Mouse (Mus musculus) erythroblast, embryonic 14.5 days (primary cell): ENCODE data around the gene Kcnj15.

ENCODE experiments used
- GATA1 ChIP-seq: IDR thresholded peaks from 2 replicates; pipeline ENCODE4 v1.6.1; 2012; ENCODE audit warnings: low read length, inconsistent platforms, mixed read lengths
- TAL1 ChIP-seq: IDR thresholded peaks from 3 replicates; pipeline ENCODE4 v1.6.1; 2012; ENCODE audit warnings: low read length, inconsistent platforms, mixed read lengths

DNA sequence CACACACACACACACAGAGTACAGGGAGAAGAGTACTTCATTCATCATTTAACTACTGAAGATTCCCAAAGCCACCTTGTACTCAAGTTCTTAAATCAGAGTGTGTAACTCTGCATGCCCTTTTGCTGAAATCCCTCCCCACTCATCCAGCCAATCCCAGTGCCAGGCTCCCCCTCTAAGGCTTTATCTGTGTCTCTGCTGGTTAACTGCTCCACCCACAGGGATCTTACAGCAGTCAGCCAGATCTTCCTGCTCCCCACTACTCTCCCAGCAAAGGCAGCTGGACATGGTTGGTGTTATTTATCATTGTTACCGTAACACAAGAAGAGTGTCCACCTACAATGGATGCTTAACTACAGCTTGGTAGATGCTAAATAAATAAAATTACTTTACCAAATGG, 14.0 kb upstream of the Kcnj15 start:
- TF ChIP-seq GATA1 (no peak), TAL1 (no peak)
